In genomic region chr12:102758403-102758756, GRCm38 (mm10) we compare ENCODE assay signal across 8 mouse cellular contexts. TPM values are rescaled to one million over a fixed set of nuclear protein-coding genes. Genes with fewer than 3 reads are reported as not detected.
DNase-seq lines count a peak whose midpoint lies in the region; ATAC-seq and TF ChIP-seq lines count a peak whose summit lies in the region.

Gene Gm20604, minus strand, starts transcription at chr12:102758672.

- peaks cover 23% of the 10 kb centered on the region for H3K36me3 ChIP-seq in heart, embryonic 14.5 days (ENCODE audit: control insufficient read depth, insufficient read depth, low read length)
- peaks cover 6 to 33% of the 10 kb centered on the region in 2 experiments for H3K36me3 ChIP-seq in MEL (ENCODE audit: control insufficient read depth in 1 of 2, insufficient read depth in 2 of 2, low read length in 2 of 2)
- peaks cover 5% of the 10 kb centered on the region; the same call in 1 of the 2 replicates for H3K36me3 ChIP-seq in forebrain, embryonic 16.5 days (ENCODE audit: control insufficient read depth, insufficient read depth)
- no peaks in the 10 kb centered on the region for H3K36me3 ChIP-seq in limb, embryonic 11.5 days (ENCODE audit: control insufficient read depth, insufficient read depth, low read length)

- no peak for TF ChIP-seq CTCF in MEL (IDR thresholded peaks at IDR 0.05 in 2 of 3, conservative IDR thresholded peaks at IDR 0.05 in 1 of 3; ENCODE audit: control insufficient read depth in 1 of 3, insufficient read depth in 1 of 3, low read depth in 2 of 3, low read length in 3 of 3, poor library complexity in 1 of 3, severe bottlenecking in 1 of 3)
- TF ChIP-seq CTCF in olfactory bulb, adult 2 months (IDR thresholded peaks at IDR 0.05; ENCODE audit: insufficient read depth, low read depth, low read length): no peak

- peak within 1 kb of the TSS; percentile 93 for H3K4me2 ChIP-seq in heart, embryonic 14.5 days (ENCODE audit: low read length)
- H3K4me2 ChIP-seq in forebrain, embryonic 16.5 days (ENCODE audit: low read length): peak within 1 kb of the TSS; percentile 98
- H3K4me2 ChIP-seq in limb, embryonic 11.5 days (ENCODE audit: low read depth, severe bottlenecking): peak within 1 kb of the TSS; percentile 71

- TF ChIP-seq EP300 in MEL (IDR thresholded peaks at IDR 0.05; ENCODE audit: low read depth in 1 of 2, low read length in 2 of 2): no peak

- TF ChIP-seq RAD21 in MEL (IDR thresholded peaks at IDR 0.05; ENCODE audit: low read depth, low read length): no peak

- peak within 1 kb of the TSS; percentile 92 for H3K9ac ChIP-seq in heart, embryonic 14.5 days (ENCODE audit: low read length)
- H3K9ac ChIP-seq in MEL (ENCODE audit: control insufficient read depth, low read depth, low read length, poor library complexity, severe bottlenecking): peak within 1 kb of the TSS; percentile 87
- H3K9ac ChIP-seq in forebrain, embryonic 16.5 days (replicated peaks; ENCODE audit: low read depth, low read length): peak within 1 kb of the TSS; percentile 80
- H3K9ac ChIP-seq in limb, embryonic 11.5 days (ENCODE audit: low read length): peak within 1 kb of the TSS; percentile 82

- H3K4me1 ChIP-seq in heart, embryonic 14.5 days (ENCODE audit: control insufficient read depth in 2 of 2, insufficient read depth in 2 of 2, low read length in 2 of 2): peaks cover 8 to 16% of the 10 kb centered on the region in 2 experiments
- peaks cover 0 to 11% of the 10 kb centered on the region in 2 experiments; a peak in 2 of 4 replicates for H3K4me1 ChIP-seq in MEL (ENCODE audit: control insufficient read depth in 1 of 2, insufficient read depth in 2 of 2, low read length in 2 of 2)
- H3K4me1 ChIP-seq in forebrain, embryonic 16.5 days (replicated peaks; ENCODE audit: control insufficient read depth, insufficient read depth, low read length): peaks cover 27% of the 10 kb centered on the region
- H3K4me1 ChIP-seq in limb, embryonic 11.5 days (ENCODE audit: control insufficient read depth, insufficient read depth, low read length): peaks cover 6% of the 10 kb centered on the region; the same call in 1 of the 2 replicates
- H3K4me1 ChIP-seq in olfactory bulb, adult 2 months (ENCODE audit: control insufficient read depth, insufficient read depth, low read length): peaks cover 8% of the 10 kb centered on the region

- 0% methylated on average over 10 of the region's 10 CpGs for WGBS in heart, embryonic 14.5 days
- 0% methylated on average over 10 of the region's 10 CpGs for WGBS in forebrain, embryonic 16.5 days
- 1% methylated on average over 10 of the region's 10 CpGs for WGBS in limb, embryonic 11.5 days
- 0% methylated on average over 10 of the region's 10 CpGs for WGBS in olfactory bulb, adult 2 months

- H3K4me3 ChIP-seq in heart, embryonic 14.5 days (ENCODE audit: control insufficient read depth in 1 of 2, insufficient read depth in 1 of 2, low read depth in 1 of 2, low read length in 2 of 2): peak within 1 kb of the TSS; percentile 73 to 87
- H3K4me3 ChIP-seq in MEL (ENCODE audit: control insufficient read depth in 1 of 2, insufficient read depth in 1 of 2, low read depth in 2 of 2, low read length in 2 of 2): peak within 1 kb of the TSS; percentile 85 to 94
- H3K4me3 ChIP-seq in forebrain, embryonic 16.5 days (replicated peaks; ENCODE audit: low read length): peak within 1 kb of the TSS; percentile 91
- H3K4me3 ChIP-seq in limb, embryonic 11.5 days (ENCODE audit: low read depth, low read length): peak within 1 kb of the TSS; percentile 73
- H3K4me3 ChIP-seq in olfactory bulb, adult 2 months (ENCODE audit: insufficient read depth, low read depth, low read length): peak within 1 kb of the TSS; percentile 97

- no peaks in the 10 kb centered on the region for H3K27me3 ChIP-seq in heart, embryonic 14.5 days (ENCODE audit: control insufficient read depth, insufficient read depth, low read length)
- no peaks in the 10 kb centered on the region for H3K27me3 ChIP-seq in MEL (ENCODE audit: control insufficient read depth in 1 of 2, insufficient read depth in 2 of 2, low read length in 2 of 2)
- no peaks in the 10 kb centered on the region for H3K27me3 ChIP-seq in forebrain, embryonic 16.5 days (replicated peaks; ENCODE audit: control insufficient read depth, insufficient read depth, low read length)
- no peaks in the 10 kb centered on the region for H3K27me3 ChIP-seq in limb, embryonic 11.5 days (ENCODE audit: control insufficient read depth, insufficient read depth, low read length)

- ATAC-seq in heart, embryonic 14.5 days (ENCODE audit: insufficient number of reproducible peaks, insufficient read depth, low FRiP score, low read depth): no peak
- no peak for ATAC-seq in forebrain, embryonic 16.5 days
- ATAC-seq in limb, embryonic 11.5 days (ENCODE audit: insufficient number of reproducible peaks, low FRiP score, low TSS enrichment, low read depth): no peak

- peaks cover 55% of the 10 kb centered on the region for H3K79me2 ChIP-seq in MEL (ENCODE audit: control insufficient read depth, insufficient read depth, low read length, poor library complexity)

- DNase-seq in heart, adult 8-10 months (ENCODE audit: low spot score): no peak
- DNase-seq in MEL (ENCODE audit: low read depth, low spot score): peak; percentile 55
- DNase-seq in limb, embryonic 11.5 days (ENCODE audit: low spot score): no peak
- DNase-seq in frontal cortex, postnatal 25 days (ENCODE audit: low spot score in 2 of 2): no peak
- DNase-seq in ovary, postnatal 10 days (ENCODE audit: low spot score): no peak

- TF ChIP-seq POLR2A in MEL (IDR thresholded peaks at IDR 0.05; ENCODE audit: control insufficient read depth in 1 of 2, insufficient read depth in 1 of 2, low read depth in 1 of 2, low read length in 2 of 2, poor library complexity in 1 of 2): no peak
- TF ChIP-seq POLR2A in olfactory bulb, adult 2 months (IDR thresholded peaks at IDR 0.05; ENCODE audit: insufficient read depth, low read depth, low read length): no peak

- H3K9me3 ChIP-seq in heart, embryonic 14.5 days (ENCODE audit: control insufficient read depth, low read length): no peaks in the 10 kb centered on the region
- H3K9me3 ChIP-seq in MEL (replicated peaks; ENCODE audit: insufficient read depth, low read length): no peaks in the 10 kb centered on the region
- H3K9me3 ChIP-seq in forebrain, embryonic 16.5 days (ENCODE audit: control insufficient read depth, low read length): no peaks in the 10 kb centered on the region
- no peaks in the 10 kb centered on the region for H3K9me3 ChIP-seq in limb, embryonic 11.5 days (ENCODE audit: control insufficient read depth, low read length)

- peak within 1 kb of the TSS; percentile 88 to 89 for H3K27ac ChIP-seq in heart, embryonic 14.5 days (replicated peaks in 1 of 2; ENCODE audit: control insufficient read depth in 1 of 2, insufficient read depth in 1 of 2, low read depth in 2 of 2, low read length in 2 of 2)
- peak within 1 kb of the TSS; percentile 69 for H3K27ac ChIP-seq in MEL (ENCODE audit: control insufficient read depth, low read depth, low read length)
- H3K27ac ChIP-seq in forebrain, embryonic 16.5 days (ENCODE audit: low read length): peak within 1 kb of the TSS; percentile 89
- peak within 1 kb of the TSS; percentile 63 for H3K27ac ChIP-seq in limb, embryonic 11.5 days (replicated peaks; ENCODE audit: low read depth, low read length)
- H3K27ac ChIP-seq in olfactory bulb, adult 2 months (ENCODE audit: insufficient read depth, low read depth, low read length): peak within 1 kb of the TSS; percentile 42; the same call in 1 of the 2 replicates

TF ChIP-seq in MEL, 35 proteins besides CTCF, POLR2A, EP300 and RAD21:
- TF ChIP-seq MAZ (IDR thresholded peaks at IDR 0.05; ENCODE audit: low read depth, low read length) (peak; percentile 63; the same call in 1 of the 2 replicates), TAL1 (IDR thresholded peaks at IDR 0.05; ENCODE audit: low read length) (no peak)

RNA-seq across cellular contexts. Expression of gene Gm20604, which starts in this region (rescaled TPM):
- polyA plus RNA-seq in heart, embryonic 14.5 days (2014; fragmentation: Nextera tagmentation; extraction: Ambion mirVana): 16.8 and 17.3 TPM in 2 replicates
- total RNA-seq in heart, adult 8-10 months (2022): 1 to 10 TPM; 3.6 to 4.5 (median 3.8) TPM
- total RNA-seq in MEL (2012; rRNA removed): 6.9 and 8.8 TPM in 2 replicates
- polyA plus RNA-seq in MEL (2012; ENCODE audit: insufficient read depth in 1 of 2, insufficient read length in 2 of 2, low read depth in 1 of 2, low replicate concordance in 2 of 2, missing spikeins in 1 of 2): 1 to 10 TPM in 1 of 2 experiments, not detected in 1; 7.9 TPM
- polyA plus RNA-seq in forebrain, embryonic 16.5 days (2015; fragmentation: Nextera tagmentation; extraction: Ambion mirVana): 38.4 and 39.8 TPM in 2 replicates
- 35.8 and 36.8 TPM in 2 replicates for polyA plus RNA-seq in limb, embryonic 11.5 days (2014; fragmentation: Nextera tagmentation; extraction: Ambion mirVana)
- not detected in 2 replicates for polyA plus RNA-seq in olfactory bulb, adult 2 months (2012; ENCODE audit: insufficient read depth, insufficient read length, low replicate concordance, missing spikeins)
